ENCODE assay signal across 22 mouse cellular contexts in genomic region chr12:32137542-32137941, GRCm38 (mm10).
"Had no signal": no experiment of that assay in that cellular context is flagged by ENCODE, and none has a peak within 500 bp of the region (broad histone marks: within the 10 kb centered on the region; RNA-seq: fewer than 3 reads in every experiment).

No protein-coding gene starts in this region.

- H3K9ac ChIP-seq: heart, embryonic 12.5 days; hindbrain, embryonic 12.5 days; hindbrain, embryonic 15.5 days; kidney, embryonic 15.5 days; limb, embryonic 13.5 days; limb, embryonic 15.5 days had no signal

- H3K4me3 ChIP-seq: gastrocnemius, adult 2 months; heart, embryonic 10.5 days; heart, embryonic 12.5 days; hindbrain, embryonic 10.5 days; hindbrain, embryonic 12.5 days; hindbrain, embryonic 15.5 days; kidney, embryonic 15.5 days; limb, embryonic 13.5 days; limb, embryonic 15.5 days had no signal

- H3K4me2 ChIP-seq: heart, embryonic 12.5 days; hindbrain, embryonic 12.5 days; hindbrain, embryonic 15.5 days; kidney, embryonic 15.5 days; limb, embryonic 13.5 days; limb, embryonic 15.5 days had no signal

- H3K27ac ChIP-seq: gastrocnemius, adult 2 months; heart, embryonic 10.5 days; hindbrain, embryonic 10.5 days; hindbrain, embryonic 12.5 days; hindbrain, embryonic 15.5 days; hindbrain, postnatal 0 days; kidney, embryonic 15.5 days; kidney, postnatal 0 days; limb, embryonic 13.5 days; limb, embryonic 15.5 days had no signal

- H3K4me1 ChIP-seq: heart, embryonic 12.5 days; kidney, embryonic 15.5 days had no signal

- DNase-seq: gastrocnemius, adult 2 months; gastrocnemius, postnatal 10 days; gastrocnemius, postnatal 25 days; heart, postnatal 10 days; heart, postnatal 4 days; kidney, adult 11 months; kidney, adult 2 months; kidney, adult 9 months; kidney, postnatal 14 days; kidney, postnatal 36 days; layer of hippocampus, postnatal 36 days; left cerebral cortex, postnatal 4 days had no signal

- ATAC-seq: hindbrain, postnatal 0 days had no signal

- H3K27me3 ChIP-seq: heart, embryonic 12.5 days; hindbrain, embryonic 12.5 days; hindbrain, embryonic 15.5 days; kidney, embryonic 15.5 days; limb, embryonic 13.5 days; limb, embryonic 15.5 days had no signal

- H3K36me3 ChIP-seq: heart, embryonic 10.5 days; heart, embryonic 12.5 days; hindbrain, embryonic 10.5 days; hindbrain, embryonic 12.5 days; hindbrain, embryonic 15.5 days; kidney, embryonic 15.5 days; limb, embryonic 13.5 days; limb, embryonic 15.5 days had no signal

- H3K9me3 ChIP-seq: heart, embryonic 10.5 days; heart, embryonic 12.5 days; hindbrain, embryonic 10.5 days; hindbrain, embryonic 12.5 days; hindbrain, embryonic 15.5 days; kidney, embryonic 15.5 days; limb, embryonic 13.5 days; limb, embryonic 15.5 days had no signal
